Mouse (Mus musculus) forebrain, embryonic 14.5 days (tissue): ENCODE measurements around the gene Uvssa. TPM values are rescaled to one million over a fixed set of nuclear protein-coding genes. Genes with fewer than 3 reads are reported as not detected.

Source experiments
- ATAC-seq: fragments of 200-750 bp; cut with Nextera tagmentation; 2 replicates; pipeline ENCODE4 v1.8.0; 2017; ENCODE audit warnings: mild to moderate bottlenecking, moderate library complexity
- DNase-seq: peaks from one replicate; pipeline ENCODE4 v3.0.0-alpha.2; 2015; ENCODE audit warnings: low spot score
- H3K27ac ChIP-seq: fragments of 300-500 bp; sonication (generic); 2 replicates; pipeline ENCODE4 v1.5.1; 2014; ENCODE audit warnings: low read depth, mild to moderate bottlenecking, control low read depth, low read length, moderate library complexity
- H3K27me3 ChIP-seq: fragments of 300-500 bp; sonication (generic); replicated peaks from 2 replicates; pipeline ENCODE4 v1.6.1; 2014; ENCODE audit warnings: low read length, control low read depth, mixed read lengths; ENCODE audit not compliant: control insufficient read depth, insufficient read depth
- H3K36me3 ChIP-seq: fragments of 300-500 bp; sonication (generic); 2 replicates; pipeline ENCODE4 v1.6.1; 2014; ENCODE audit warnings: low read length, control low read depth; ENCODE audit not compliant: control insufficient read depth, insufficient read depth
- H3K4me1 ChIP-seq: fragments of 300-500 bp; sonication (generic); 2 replicates; pipeline ENCODE4 v1.6.1; 2014; ENCODE audit warnings: antibody characterized with exemption, low read length, control low read depth; ENCODE audit not compliant: control insufficient read depth, insufficient read depth
- H3K4me2 ChIP-seq: fragments of 300-500 bp; sonication (generic); 2 replicates; pipeline ENCODE4 v1.6.1; 2014; ENCODE audit warnings: mild to moderate bottlenecking, control low read depth, low read length
- H3K4me3 ChIP-seq: fragments of 300-500 bp; sonication (generic); 2 replicates; pipeline ENCODE4 v1.5.1; 2014; ENCODE audit warnings: low read depth, low read length, control low read depth
- H3K9ac ChIP-seq: fragments of 300-500 bp; sonication (generic); 2 replicates; pipeline ENCODE4 v1.6.1; 2014; ENCODE audit warnings: mild to moderate bottlenecking, low read length, control low read depth, moderate library complexity
- H3K9me3 ChIP-seq: fragments of 300-500 bp; sonication (generic); replicated peaks from 2 replicates; pipeline ENCODE4 v1.6.1; 2016; ENCODE audit warnings: low read length, control low read depth, mixed read lengths; ENCODE audit not compliant: control insufficient read depth
- WGBS: fragments of 180-500 bp; shearing (Covaris S2); extraction: QIAGEN DNeasy Blood & Tissue Kit; methylation state at CpG from one replicate; pipeline ENCODE4 v1.1.7; 2014; 5-methylcytosine and 5-hydroxymethylcytosine counted together
- polyA plus RNA-seq: library from polyadenylated mRNA; unstranded; fragments of >200 nt; fragmentation: Nextera tagmentation; extraction: Ambion mirVana; gene quantifications from 2 replicates; pipeline ENCODE4 v1.2.1, GENCODE M21; 2014

Uvssa gene
- polyA plus RNA-seq, 1 experiment from 2014 or later: 4.7 TPM

- under 1% methylated on average over 39 of the region's 39 CpGs for WGBS
- no peaks in the 10 kb centered on the region for H3K4me1 ChIP-seq
- DNase-seq (no peak), ATAC-seq (no peak)
- no peak overlapping the region for H3K4me2 ChIP-seq
- H3K4me3 ChIP-seq: no peak overlapping the region
- H3K9me3 ChIP-seq: no peaks in the 10 kb centered on the region
- H3K27ac ChIP-seq: no peak overlapping the region
- no peak overlapping the region for H3K9ac ChIP-seq
- peaks cover 99% of the 10 kb centered on the region for H3K27me3 ChIP-seq
- no peaks in the 10 kb centered on the region for H3K36me3 ChIP-seq
Observed at GRCm38 (mm10) chr5:33432057-33432935, 53.9 kb downstream of the Uvssa start.

GRCm38 (mm10) chr5:33433201-33434138 lies 55.1 kb downstream of the Uvssa start, which contains the start of gene Nkx1-1:
TSS of gene Nkx1-1 (minus strand) at chr5:33433976.
- no peaks in the 10 kb centered on the region for H3K36me3 ChIP-seq
- ATAC-seq (peak; percentile 8; the same call in 1 of the 2 replicates), DNase-seq (no peak)
- peak within 1 kb of the TSS; percentile 37 for H3K4me2 ChIP-seq
- H3K4me1 ChIP-seq: no peaks in the 10 kb centered on the region
- under 1% methylated on average over 83 of the region's 90 CpGs for WGBS
- H3K27ac ChIP-seq: no peak within 1 kb of the TSS
- peak within 1 kb of the TSS; percentile 21 for H3K4me3 ChIP-seq
- H3K9me3 ChIP-seq: no peaks in the 10 kb centered on the region
- H3K9ac ChIP-seq: no peak within 1 kb of the TSS
- H3K27me3 ChIP-seq: peaks cover 98% of the 10 kb centered on the region

- Histone ChIP-seq H3K36me3 (no peaks in the 10 kb centered on the region), H3K4me3 (peak overlapping the region; percentile 21), H3K27ac (no peak overlapping the region), H3K9me3 (no peaks in the 10 kb centered on the region), H3K27me3 (peaks cover 98% of the 10 kb centered on the region), H3K4me1 (no peaks in the 10 kb centered on the region), H3K9ac (no peak overlapping the region), H3K4me2 (peak overlapping the region; percentile 37)
- ATAC-seq: peak; percentile 43
- no peak for DNase-seq
- 0% methylated on average over 56 of the region's 60 CpGs for WGBS
Observed at GRCm38 (mm10) chr5:33434141-33434780, 55.9 kb downstream of the Uvssa start.

GRCm38 (mm10) chr5:33435151-33435550 lies 56.8 kb downstream of the Uvssa start:
- under 1% methylated on average over 26 of the region's 26 CpGs for WGBS
- Histone ChIP-seq H3K4me2 (no peak overlapping the region), H3K27ac (no peak overlapping the region), H3K9me3 (no peaks in the 10 kb centered on the region), H3K27me3 (peaks cover 91% of the 10 kb centered on the region), H3K36me3 (no peaks in the 10 kb centered on the region), H3K4me3 (no peak overlapping the region), H3K4me1 (no peaks in the 10 kb centered on the region), H3K9ac (no peak overlapping the region)
- no peak for ATAC-seq
- DNase-seq: no peak

GRCm38 (mm10) chr5:33435941-33436340 lies 57.6 kb downstream of the Uvssa start:
- Histone ChIP-seq H3K36me3 (no peaks in the 10 kb centered on the region), H3K27me3 (peaks cover 90% of the 10 kb centered on the region), H3K4me2 (no peak overlapping the region), H3K9ac (no peak overlapping the region), H3K4me3 (no peak overlapping the region), H3K27ac (no peak overlapping the region), H3K9me3 (no peaks in the 10 kb centered on the region), H3K4me1 (no peaks in the 10 kb centered on the region)
- ATAC-seq (no peak), DNase-seq (no peak)
- WGBS: 2% methylated on average over 4 of the region's 4 CpGs

GRCm38 (mm10) chr5:33438214-33438613 lies 59.9 kb downstream of the Uvssa start:
- Histone ChIP-seq H3K4me1 (peaks cover 4% of the 10 kb centered on the region), H3K9me3 (no peaks in the 10 kb centered on the region), H3K27me3 (peaks cover 82% of the 10 kb centered on the region), H3K27ac (no peak overlapping the region), H3K4me3 (no peak overlapping the region), H3K36me3 (no peaks in the 10 kb centered on the region), H3K4me2 (no peak overlapping the region), H3K9ac (no peak overlapping the region)
- 3% methylated on average over 23 of the region's 23 CpGs for WGBS
- DNase-seq (peak; percentile 67), ATAC-seq (0 out of 2 replicates have a peak, but pooled peaks have one; percentile 30)

GRCm38 (mm10) chr5:33442927-33443710 lies 64.8 kb downstream of the Uvssa start:
- H3K27me3 ChIP-seq: peaks cover 53% of the 10 kb centered on the region
- WGBS: 5% methylated on average over 56 of the region's 56 CpGs
- no peaks in the 10 kb centered on the region for H3K9me3 ChIP-seq
- H3K4me1 ChIP-seq: peaks cover 5% of the 10 kb centered on the region
- no peaks in the 10 kb centered on the region for H3K36me3 ChIP-seq
- peak overlapping the region; percentile 29 for H3K4me3 ChIP-seq
- ATAC-seq (peak; percentile 57), DNase-seq (peak; percentile 54)
- H3K9ac ChIP-seq: peak overlapping the region; percentile 50; the same call in 1 of the 2 replicates
- no peak overlapping the region for H3K27ac ChIP-seq
- peak overlapping the region; percentile 64 for H3K4me2 ChIP-seq

- H3K27ac ChIP-seq: no peak overlapping the region
- no peak overlapping the region for H3K9ac ChIP-seq
- H3K36me3 ChIP-seq: no peaks in the 10 kb centered on the region
- H3K4me2 ChIP-seq: no peak overlapping the region
- ATAC-seq: no peak
- no peaks in the 10 kb centered on the region for H3K9me3 ChIP-seq
- no peak overlapping the region for H3K4me3 ChIP-seq
- peaks cover 5% of the 10 kb centered on the region for H3K4me1 ChIP-seq
- peaks cover 46% of the 10 kb centered on the region for H3K27me3 ChIP-seq
- WGBS: 48% methylated on average over 9 of the region's 9 CpGs
- no peak for DNase-seq
Observed at GRCm38 (mm10) chr5:33443794-33444193, 65.4 kb downstream of the Uvssa start.
